Mouse (Mus musculus): ENCODE data around the gene Magt1. TPM values are rescaled to one million over a fixed set of nuclear protein-coding genes. Genes with fewer than 3 reads are reported as not detected.
"Not testable (repeated sequence)": the region's sequence is repeated elsewhere in the genome, so short reads cannot be mapped to it uniquely, and the experiment has no call there.

Magt1 gene
- polyA plus RNA-seq, 1 experiment, result 9.1 TPM

DNA sequence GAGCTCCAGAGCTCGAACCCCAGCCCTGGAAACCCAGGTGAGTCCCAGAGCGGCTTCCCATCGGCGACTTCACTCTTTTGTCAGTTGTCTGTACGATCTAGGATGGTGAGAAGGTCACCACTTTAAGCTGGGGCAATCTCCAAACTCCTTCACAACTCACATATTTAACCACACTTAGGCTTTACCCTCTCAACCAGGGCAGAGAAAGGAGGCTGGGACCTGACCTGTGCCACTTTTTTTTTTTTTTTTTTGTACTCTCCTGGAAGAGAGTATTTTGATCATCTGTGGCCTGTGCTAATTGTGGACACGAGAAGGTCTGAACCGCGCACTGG is 15.6 kb upstream of the Magt1 start:
- TF ChIP-seq CTCF (IDR thresholded peaks at IDR 0.05; ENCODE audit: extremely low read depth, insufficient read depth, low read length), result no peak
- TF ChIP-seq POLR2A (IDR thresholded peaks at IDR 0.05; ENCODE audit: extremely low read depth, insufficient read depth, low read length), result no peak
- Histone ChIP-seq H3K4me3 (ENCODE audit: insufficient read depth, low read length) (peak overlapping the region; percentile 41), H3K27ac (ENCODE audit: insufficient read depth, low read length) (no peak overlapping the region), H3K4me1 (ENCODE audit: control insufficient read depth, insufficient read depth, low read length) (no peaks in the 10 kb centered on the region)

DNA sequence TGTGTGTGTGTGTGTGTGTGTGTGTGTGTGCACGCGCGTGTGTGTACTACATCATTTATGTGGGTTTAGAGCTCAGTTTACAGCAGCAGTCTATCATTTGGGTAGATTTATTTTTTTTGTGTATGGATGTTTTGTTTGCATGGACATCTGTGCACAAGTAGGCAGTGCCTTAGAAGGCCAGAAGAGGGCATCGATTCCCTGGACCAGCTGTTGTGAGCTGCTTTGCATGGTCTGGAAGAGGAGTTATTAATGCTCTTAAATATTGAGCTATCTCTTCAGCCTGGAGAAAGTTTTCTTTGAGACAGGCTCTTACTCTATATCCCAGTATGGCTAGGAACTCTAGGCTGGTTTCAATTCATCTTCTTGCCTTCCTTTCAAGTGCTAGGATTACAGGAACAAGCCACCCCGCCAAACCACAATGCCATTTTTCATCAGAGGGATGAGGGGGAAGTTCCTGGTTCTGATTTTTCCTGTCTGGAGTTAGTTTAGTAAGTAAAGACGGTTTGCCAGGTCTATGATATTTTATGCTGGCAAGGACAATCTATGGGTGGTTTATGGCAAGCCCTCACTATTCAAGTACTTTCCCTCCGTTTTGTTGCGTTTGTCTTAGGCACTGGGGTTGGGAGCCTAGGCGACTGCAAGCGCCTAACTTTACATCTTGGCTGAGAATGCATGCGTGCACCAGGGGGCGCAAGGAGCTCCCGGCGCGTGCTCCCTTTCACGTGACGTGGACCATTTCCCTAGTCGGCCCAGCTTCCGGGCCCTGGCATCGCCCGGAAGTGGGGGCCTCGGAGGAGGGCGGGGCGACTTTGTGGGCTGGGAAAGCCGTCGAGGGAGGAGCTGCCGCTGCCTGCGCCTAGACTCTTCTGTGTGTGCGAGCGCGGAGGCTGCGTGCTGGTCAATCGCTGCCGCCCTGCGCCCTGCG is 15.0 kb upstream of the Magt1 start, which contains the start of gene Atp7a:
Gene Atp7a, plus strand, starts transcription at position 859 of the 925 bp plus-strand sequence.
- TF ChIP-seq CTCF (IDR thresholded peaks at IDR 0.05; ENCODE audit: extremely low read depth, insufficient read depth, low read length) (peak; percentile 63), POLR2A (IDR thresholded peaks at IDR 0.05; ENCODE audit: extremely low read depth, insufficient read depth, low read length) (peak; percentile 82)
- H3K4me3 ChIP-seq (ENCODE audit: insufficient read depth, low read length), result peak within 1 kb of the TSS; percentile 41
- H3K27ac ChIP-seq (ENCODE audit: insufficient read depth, low read length), result no peak within 1 kb of the TSS
- H3K4me1 ChIP-seq (ENCODE audit: control insufficient read depth, insufficient read depth, low read length), result no peaks in the 10 kb centered on the region

DNA sequence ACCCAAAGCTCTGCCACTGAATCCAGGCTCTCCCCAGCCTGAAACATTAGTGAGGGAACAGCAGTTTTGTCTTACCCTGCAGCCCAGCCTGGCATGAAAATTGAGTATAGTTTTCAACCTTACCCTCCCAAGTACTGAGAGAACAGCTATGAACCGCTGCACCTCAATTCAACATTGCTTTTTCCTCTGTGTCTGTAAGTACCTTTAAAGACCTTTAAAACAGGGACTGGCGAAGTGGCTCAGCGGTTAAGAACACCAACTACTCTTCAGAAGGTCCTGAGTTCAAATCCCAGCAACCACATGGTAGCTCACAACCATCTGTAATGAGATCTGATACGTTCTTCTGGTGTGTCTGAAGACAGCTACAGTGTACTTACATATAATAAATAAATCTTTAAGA is 5.8 kb upstream of the Magt1 start:
- H3K4me1 ChIP-seq (ENCODE audit: control insufficient read depth, insufficient read depth, low read length), result no peaks in the 10 kb centered on the region; the same call in 1 of the 2 replicates
- TF ChIP-seq CTCF (IDR thresholded peaks at IDR 0.05; ENCODE audit: extremely low read depth, insufficient read depth, low read length) (no peak), POLR2A (IDR thresholded peaks at IDR 0.05; ENCODE audit: extremely low read depth, insufficient read depth, low read length) (no peak)
- H3K4me3 ChIP-seq (ENCODE audit: insufficient read depth, low read length), result no peak overlapping the region; the same call in 1 of the 2 replicates
- H3K27ac ChIP-seq (ENCODE audit: insufficient read depth, low read length), result no peak overlapping the region

DNA sequence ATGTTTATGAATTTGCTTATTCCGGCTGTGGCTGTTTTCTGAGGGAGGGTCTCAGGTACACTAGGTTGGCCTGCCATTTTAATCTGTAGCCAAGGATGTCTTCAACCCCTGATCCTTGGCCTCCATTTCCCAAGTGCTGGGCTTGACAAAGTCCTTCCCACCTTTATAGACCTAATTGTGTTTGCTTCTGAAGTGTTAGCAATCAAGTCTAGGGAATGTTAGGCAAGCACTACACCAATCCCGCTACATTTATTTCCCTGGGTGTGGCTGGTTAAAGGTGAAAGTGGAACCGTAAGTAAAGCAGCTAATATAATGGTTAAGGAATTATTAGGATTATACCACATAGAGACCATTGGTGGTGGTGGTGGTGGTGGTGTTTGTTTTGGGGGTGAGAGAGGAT is 5.4 kb upstream of the Magt1 start:
- TF ChIP-seq CTCF (IDR thresholded peaks at IDR 0.05; ENCODE audit: extremely low read depth, insufficient read depth, low read length) (no peak), POLR2A (IDR thresholded peaks at IDR 0.05; ENCODE audit: extremely low read depth, insufficient read depth, low read length) (no peak)
- H3K4me1 ChIP-seq (ENCODE audit: control insufficient read depth, insufficient read depth, low read length), result no peaks in the 10 kb centered on the region; the same call in 1 of the 2 replicates
- H3K4me3 ChIP-seq (ENCODE audit: insufficient read depth, low read length), result peak overlapping the region; percentile 90; the same call in 1 of the 2 replicates
- no peak overlapping the region for H3K27ac ChIP-seq (ENCODE audit: insufficient read depth, low read length)

DNA sequence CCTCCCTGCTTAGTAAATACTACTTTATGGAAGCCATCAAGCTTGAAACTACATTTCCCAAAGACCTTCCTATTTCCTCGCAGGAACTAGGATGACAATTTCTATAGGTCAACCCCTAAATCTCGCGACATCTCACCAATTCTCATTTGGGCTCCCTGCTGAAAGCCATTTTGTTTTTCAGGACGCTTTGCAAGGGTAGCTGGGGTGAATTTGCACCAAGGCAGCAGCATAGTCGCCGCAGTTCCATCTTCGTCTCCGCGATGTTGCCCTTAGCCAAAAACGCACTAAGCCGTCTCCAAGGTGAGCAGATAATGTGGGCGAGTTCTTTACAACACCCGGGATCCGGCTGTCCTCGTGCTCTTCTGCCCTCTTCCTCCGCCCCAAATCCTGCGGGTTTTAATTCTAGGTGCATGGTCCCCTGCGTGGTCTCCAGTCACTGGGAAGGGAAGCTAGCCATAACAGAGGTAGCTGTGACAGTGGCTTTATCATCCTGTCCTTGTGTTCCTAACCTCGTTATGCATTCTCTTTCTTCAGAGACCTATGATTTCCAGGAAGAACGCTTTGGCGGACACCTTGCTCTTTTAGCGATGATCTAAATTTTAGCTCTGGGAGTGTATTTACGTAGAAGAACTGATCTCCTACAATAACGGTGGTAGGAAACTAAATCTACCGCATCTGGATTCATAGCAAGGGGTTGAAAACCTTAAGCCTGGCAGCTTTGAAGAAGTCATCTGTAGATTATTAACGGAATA is 4.0 kb upstream of the Magt1 start, which contains the start of gene Cox7b:
Gene Cox7b, plus strand, starts transcription at position 130 of the 752 bp plus-strand sequence.
- no peak for TF ChIP-seq CTCF (IDR thresholded peaks at IDR 0.05; ENCODE audit: extremely low read depth, insufficient read depth, low read length)
- peak; percentile 64 for TF ChIP-seq POLR2A (IDR thresholded peaks at IDR 0.05; ENCODE audit: extremely low read depth, insufficient read depth, low read length)
- Histone ChIP-seq H3K27ac (ENCODE audit: insufficient read depth, low read length) (no peak within 1 kb of the TSS), H3K4me1 (ENCODE audit: control insufficient read depth, insufficient read depth, low read length) (no peaks in the 10 kb centered on the region; the same call in 1 of the 2 replicates), H3K4me3 (ENCODE audit: insufficient read depth, low read length) (peak within 1 kb of the TSS; percentile 90)

DNA sequence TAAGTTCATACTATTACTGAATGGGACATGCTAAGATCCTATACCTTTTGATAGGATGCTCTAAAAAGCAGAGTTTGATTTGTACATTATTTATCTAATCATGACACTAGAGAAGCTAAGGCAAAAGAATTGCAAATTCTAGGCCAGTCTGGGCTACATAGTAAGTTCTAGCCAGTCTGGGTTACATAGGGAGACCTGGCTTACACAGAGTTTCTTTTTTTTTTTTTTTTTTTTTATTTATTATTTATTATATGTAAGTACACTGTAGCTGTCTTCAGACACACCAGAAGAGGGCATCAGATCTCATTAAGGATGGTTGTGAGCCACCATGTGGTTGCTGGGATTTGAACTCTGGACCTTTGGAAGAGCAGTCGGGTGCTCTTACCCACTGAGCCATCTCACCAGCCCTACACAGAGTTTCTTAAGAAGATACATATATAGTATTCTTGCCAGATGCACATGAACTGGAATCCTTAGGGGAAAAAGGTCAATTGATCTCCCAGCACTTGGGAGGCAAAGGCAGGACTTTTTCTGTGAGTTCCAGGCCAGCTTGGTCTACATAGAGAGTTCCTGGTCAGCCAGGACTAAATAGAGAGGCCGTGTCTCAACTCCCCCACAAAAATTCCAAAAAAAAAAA is 3.2 kb upstream of the Magt1 start:
- not testable (repeated sequence) for H3K27ac ChIP-seq (ENCODE audit: insufficient read depth, low read length); H3K4me3 ChIP-seq (ENCODE audit: insufficient read depth, low read length)

DNA sequence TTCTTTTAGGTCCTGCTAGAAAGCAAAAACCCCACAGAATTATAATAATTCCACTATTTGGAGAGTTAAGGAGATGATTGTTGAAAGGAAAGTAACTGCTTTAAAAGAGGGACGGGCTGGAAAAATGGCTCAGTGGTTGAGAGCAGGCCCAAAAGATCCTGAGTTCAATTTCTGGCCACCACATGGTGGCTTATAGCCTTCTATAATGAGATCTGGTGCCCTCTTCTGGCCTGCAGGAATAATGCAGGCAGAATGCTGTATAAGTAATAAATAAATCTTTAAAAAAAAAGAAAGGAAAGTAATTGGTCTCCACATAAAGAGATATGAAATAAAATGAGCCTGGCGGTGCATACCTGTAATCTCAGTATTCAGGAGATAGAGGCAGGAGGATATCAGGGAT is 1.5 kb upstream of the Magt1 start:
- H3K4me3 ChIP-seq (ENCODE audit: insufficient read depth, low read length), result no peak overlapping the region

More for the DNA sequence above, 3.2 kb upstream of the Magt1 start:
- H3K4me1 ChIP-seq (ENCODE audit: control insufficient read depth, insufficient read depth, low read length), result not testable (repeated sequence)

DNA sequence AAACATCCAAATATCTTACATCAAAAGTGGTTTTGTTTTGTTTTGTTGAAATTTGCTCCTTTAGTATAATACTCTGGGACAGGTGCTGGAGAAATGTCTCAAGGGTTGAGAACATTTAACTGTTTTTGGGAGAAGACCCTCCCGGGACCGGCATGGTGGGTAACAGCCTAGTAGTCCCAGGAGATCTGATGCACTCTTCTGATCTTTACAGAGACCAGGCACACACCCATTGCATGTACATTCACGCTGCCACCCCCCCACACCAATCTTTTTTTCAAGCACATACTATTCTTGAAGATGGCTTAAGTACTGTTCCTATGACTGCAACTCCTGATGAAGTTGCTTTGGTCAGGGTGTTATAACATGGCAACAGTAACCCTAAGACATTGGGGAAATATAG is 853 bp upstream of the Magt1 start:
- H3K4me3 ChIP-seq (ENCODE audit: insufficient read depth, low read length), result no peak overlapping the region
- H3K27ac ChIP-seq (ENCODE audit: insufficient read depth, low read length), result 0 out of 2 replicates have a peak overlapping the region, but pooled peaks have one; percentile 89
- TF ChIP-seq POLR2A (IDR thresholded peaks at IDR 0.05; ENCODE audit: extremely low read depth, insufficient read depth, low read length) (no peak), CTCF (IDR thresholded peaks at IDR 0.05; ENCODE audit: extremely low read depth, insufficient read depth, low read length) (no peak)
- H3K4me1 ChIP-seq (ENCODE audit: control insufficient read depth, insufficient read depth, low read length), result no peaks in the 10 kb centered on the region; the same call in 1 of the 2 replicates

More for the DNA sequence above, 1.5 kb upstream of the Magt1 start:
- Histone ChIP-seq H3K4me1 (ENCODE audit: control insufficient read depth, insufficient read depth, low read length) (no peaks in the 10 kb centered on the region; the same call in 1 of the 2 replicates), H3K27ac (ENCODE audit: insufficient read depth, low read length) (no peak overlapping the region)
- TF ChIP-seq CTCF (IDR thresholded peaks at IDR 0.05; ENCODE audit: extremely low read depth, insufficient read depth, low read length) (peak; percentile 24; the same call in 1 of the 2 replicates), POLR2A (IDR thresholded peaks at IDR 0.05; ENCODE audit: extremely low read depth, insufficient read depth, low read length) (no peak)

DNA sequence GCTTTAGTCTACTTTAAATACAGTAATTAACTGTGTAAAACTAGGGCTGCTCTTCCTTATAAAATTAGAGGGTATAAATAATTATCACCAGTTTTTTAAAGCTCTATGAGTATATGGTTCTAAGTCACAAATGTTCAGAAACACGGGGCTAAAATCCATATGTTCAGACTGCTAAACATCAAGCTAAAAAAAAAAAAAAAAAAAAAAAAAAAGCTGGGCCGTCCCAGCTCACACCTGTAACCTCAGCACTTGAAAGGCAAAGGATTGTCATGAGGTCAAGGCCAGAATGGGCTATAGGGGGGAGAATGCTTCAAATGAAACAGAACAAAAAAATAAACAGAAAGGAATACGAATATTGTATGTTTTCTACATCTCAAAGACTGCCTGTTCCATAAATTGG is 944 bp downstream of the Magt1 start:
- Histone ChIP-seq H3K4me3 (ENCODE audit: insufficient read depth, low read length) (peak overlapping the region; percentile 81; the same call in 1 of the 2 replicates), H3K27ac (ENCODE audit: insufficient read depth, low read length) (no peak overlapping the region), H3K4me1 (ENCODE audit: control insufficient read depth, insufficient read depth, low read length) (no peaks in the 10 kb centered on the region; the same call in 1 of the 2 replicates)
- TF ChIP-seq CTCF (IDR thresholded peaks at IDR 0.05; ENCODE audit: extremely low read depth, insufficient read depth, low read length) (no peak), POLR2A (IDR thresholded peaks at IDR 0.05; ENCODE audit: extremely low read depth, insufficient read depth, low read length) (no peak)
